Mouse (Mus musculus): Measurements from ENCODE around the gene Slc2a2.
A peak's percentile ranks its signal among the peaks of the same experiment; 100 is the strongest.

Gene Slc2a2

GRCm38 (mm10) chr3:28718521-28718920 lies 20.8 kb downstream of the Slc2a2 start:
- Histone ChIP-seq H3K36me3 (ENCODE audit: insufficient read depth, low read length) (no peaks in the 10 kb centered on the region), H3K9me3 (ENCODE audit: low read length) (no peaks in the 10 kb centered on the region), H3K4me1 (replicated peaks; ENCODE audit: low read depth, low read length) (no peaks in the 10 kb centered on the region), H3K4me3 (replicated peaks; ENCODE audit: low read length) (no peak overlapping the region), H3K27me3 (ENCODE audit: insufficient read depth, low read length) (peaks cover 2% of the 10 kb centered on the region; the same call in 1 of the 2 replicates)
- TF ChIP-seq NANOG (IDR thresholded peaks at IDR 0.05; ENCODE audit: borderline replicate concordance, low read length) = no peak
- no peak for TF ChIP-seq CTCF (conservative IDR thresholded peaks at IDR 0.05; ENCODE audit: low read length)
- no peak for TF ChIP-seq POU5F1 (IDR thresholded peaks at IDR 0.05; ENCODE audit: borderline replicate concordance, low read length)

GRCm38 (mm10) chr3:28721218-28721617 lies 23.5 kb downstream of the Slc2a2 start:
- peaks cover 6% of the 10 kb centered on the region for H3K9me3 ChIP-seq (ENCODE audit: low read length)
- H3K4me1 ChIP-seq (replicated peaks; ENCODE audit: low read depth, low read length) = no peaks in the 10 kb centered on the region
- peaks cover 9% of the 10 kb centered on the region for H3K27me3 ChIP-seq (ENCODE audit: insufficient read depth, low read length)
- H3K36me3 ChIP-seq (ENCODE audit: insufficient read depth, low read length) = no peaks in the 10 kb centered on the region
- no peak for TF ChIP-seq NANOG (IDR thresholded peaks at IDR 0.05; ENCODE audit: borderline replicate concordance, low read length)
- no peak for TF ChIP-seq POU5F1 (IDR thresholded peaks at IDR 0.05; ENCODE audit: borderline replicate concordance, low read length)
- no peak for TF ChIP-seq CTCF (conservative IDR thresholded peaks at IDR 0.05; ENCODE audit: low read length)
- no peak overlapping the region for H3K4me3 ChIP-seq (replicated peaks; ENCODE audit: low read length)

GRCm38 (mm10) chr3:28721838-28722237 lies 24.1 kb downstream of the Slc2a2 start:
- H3K27me3 ChIP-seq (ENCODE audit: insufficient read depth, low read length) = peaks cover 12% of the 10 kb centered on the region
- H3K9me3 ChIP-seq (ENCODE audit: low read length) = peaks cover 9% of the 10 kb centered on the region
- TF ChIP-seq CTCF (conservative IDR thresholded peaks at IDR 0.05; ENCODE audit: low read length) (no peak), POU5F1 (IDR thresholded peaks at IDR 0.05; ENCODE audit: borderline replicate concordance, low read length) (no peak), NANOG (IDR thresholded peaks at IDR 0.05; ENCODE audit: borderline replicate concordance, low read length) (no peak)
- no peaks in the 10 kb centered on the region for H3K36me3 ChIP-seq (ENCODE audit: insufficient read depth, low read length)
- 0 out of 2 replicates have a peak, but pooled peaks cover 1% of the 10 kb centered on the region for H3K4me1 ChIP-seq (replicated peaks; ENCODE audit: low read depth, low read length)
- H3K4me3 ChIP-seq (replicated peaks; ENCODE audit: low read length) = no peak overlapping the region

GRCm38 (mm10) chr3:28722531-28722930 lies 24.8 kb downstream of the Slc2a2 start:
- TF ChIP-seq POU5F1 (IDR thresholded peaks at IDR 0.05; ENCODE audit: borderline replicate concordance, low read length) (no peak), NANOG (IDR thresholded peaks at IDR 0.05; ENCODE audit: borderline replicate concordance, low read length) (no peak), CTCF (conservative IDR thresholded peaks at IDR 0.05; ENCODE audit: low read length) (no peak)
- Histone ChIP-seq H3K9me3 (ENCODE audit: low read length) (peaks cover 9% of the 10 kb centered on the region), H3K4me3 (replicated peaks; ENCODE audit: low read length) (no peak overlapping the region), H3K4me1 (replicated peaks; ENCODE audit: low read depth, low read length) (0 out of 2 replicates have a peak, but pooled peaks cover 6% of the 10 kb centered on the region), H3K36me3 (ENCODE audit: insufficient read depth, low read length) (no peaks in the 10 kb centered on the region), H3K27me3 (ENCODE audit: insufficient read depth, low read length) (peaks cover 17% of the 10 kb centered on the region)

- H3K36me3 ChIP-seq (ENCODE audit: insufficient read depth, low read length) = no peaks in the 10 kb centered on the region
- H3K27me3 ChIP-seq (ENCODE audit: insufficient read depth, low read length) = peaks cover 22% of the 10 kb centered on the region
- H3K9me3 ChIP-seq (ENCODE audit: low read length) = peaks cover 9% of the 10 kb centered on the region
- TF ChIP-seq CTCF (conservative IDR thresholded peaks at IDR 0.05; ENCODE audit: low read length) = peak; percentile 47
- no peak for TF ChIP-seq POU5F1 (IDR thresholded peaks at IDR 0.05; ENCODE audit: borderline replicate concordance, low read length)
- H3K4me3 ChIP-seq (replicated peaks; ENCODE audit: low read length) = no peak overlapping the region
- H3K4me1 ChIP-seq (replicated peaks; ENCODE audit: low read depth, low read length) = 0 out of 2 replicates have a peak, but pooled peaks cover 6% of the 10 kb centered on the region
These were observed 25.8 kb downstream of the Slc2a2 start for GRCm38 (mm10) chr3:28723534-28723933.

GRCm38 (mm10) chr3:28725203-28725602 lies 27.5 kb downstream of the Slc2a2 start:
- TF ChIP-seq NANOG (IDR thresholded peaks at IDR 0.05; ENCODE audit: borderline replicate concordance, low read length) = no peak
- TF ChIP-seq CTCF (conservative IDR thresholded peaks at IDR 0.05; ENCODE audit: low read length) = no peak
- no peak for TF ChIP-seq POU5F1 (IDR thresholded peaks at IDR 0.05; ENCODE audit: borderline replicate concordance, low read length)
- no peak overlapping the region for H3K4me3 ChIP-seq (replicated peaks; ENCODE audit: low read length)

GRCm38 (mm10) chr3:28726356-28726755 lies 28.7 kb downstream of the Slc2a2 start:
- H3K27me3 ChIP-seq (ENCODE audit: insufficient read depth, low read length) = peaks cover 22% of the 10 kb centered on the region
- H3K4me3 ChIP-seq (replicated peaks; ENCODE audit: low read length) = no peak overlapping the region
- 0 out of 2 replicates have a peak, but pooled peaks cover 6% of the 10 kb centered on the region for H3K4me1 ChIP-seq (replicated peaks; ENCODE audit: low read depth, low read length)
- no peaks in the 10 kb centered on the region for H3K36me3 ChIP-seq (ENCODE audit: insufficient read depth, low read length)
- peaks cover 9% of the 10 kb centered on the region for H3K9me3 ChIP-seq (ENCODE audit: low read length)
- no peak for TF ChIP-seq POU5F1 (IDR thresholded peaks at IDR 0.05; ENCODE audit: borderline replicate concordance, low read length)
- no peak for TF ChIP-seq NANOG (IDR thresholded peaks at IDR 0.05; ENCODE audit: borderline replicate concordance, low read length)
- TF ChIP-seq CTCF (conservative IDR thresholded peaks at IDR 0.05; ENCODE audit: low read length) = no peak

More at GRCm38 (mm10) chr3:28725203-28725602, 27.5 kb downstream of the Slc2a2 start:
- H3K27me3 ChIP-seq (ENCODE audit: insufficient read depth, low read length) = peaks cover 22% of the 10 kb centered on the region
- peaks cover 9% of the 10 kb centered on the region for H3K9me3 ChIP-seq (ENCODE audit: low read length)
- no peaks in the 10 kb centered on the region for H3K36me3 ChIP-seq (ENCODE audit: insufficient read depth, low read length)
- 0 out of 2 replicates have a peak, but pooled peaks cover 6% of the 10 kb centered on the region for H3K4me1 ChIP-seq (replicated peaks; ENCODE audit: low read depth, low read length)

- peaks cover 13% of the 10 kb centered on the region; the same call in 1 of the 2 replicates for H3K27me3 ChIP-seq (ENCODE audit: insufficient read depth, low read length)
- H3K36me3 ChIP-seq (ENCODE audit: insufficient read depth, low read length) = no peaks in the 10 kb centered on the region
- no peak for TF ChIP-seq NANOG (IDR thresholded peaks at IDR 0.05; ENCODE audit: borderline replicate concordance, low read length)
- no peak for TF ChIP-seq POU5F1 (IDR thresholded peaks at IDR 0.05; ENCODE audit: borderline replicate concordance, low read length)
- no peak for TF ChIP-seq CTCF (conservative IDR thresholded peaks at IDR 0.05; ENCODE audit: low read length)
- H3K9me3 ChIP-seq (ENCODE audit: low read length) = no peaks in the 10 kb centered on the region
- no peak overlapping the region for H3K4me3 ChIP-seq (replicated peaks; ENCODE audit: low read length)
- H3K4me1 ChIP-seq (replicated peaks; ENCODE audit: low read depth, low read length) = peaks cover 9% of the 10 kb centered on the region; the same call in 1 of the 2 replicates
These were observed 37.0 kb downstream of the Slc2a2 start for GRCm38 (mm10) chr3:28734712-28735111.

- peaks cover 24% of the 10 kb centered on the region; the same call in 1 of the 2 replicates for H3K27me3 ChIP-seq (ENCODE audit: insufficient read depth, low read length)
- no peak overlapping the region for H3K4me3 ChIP-seq (replicated peaks; ENCODE audit: low read length)
- H3K4me1 ChIP-seq (replicated peaks; ENCODE audit: low read depth, low read length) = peaks cover 22% of the 10 kb centered on the region
- TF ChIP-seq CTCF (conservative IDR thresholded peaks at IDR 0.05; ENCODE audit: low read length) (no peak), POU5F1 (IDR thresholded peaks at IDR 0.05; ENCODE audit: borderline replicate concordance, low read length) (no peak), NANOG (IDR thresholded peaks at IDR 0.05; ENCODE audit: borderline replicate concordance, low read length) (no peak)
- no peaks in the 10 kb centered on the region for H3K36me3 ChIP-seq (ENCODE audit: insufficient read depth, low read length)
- no peaks in the 10 kb centered on the region for H3K9me3 ChIP-seq (ENCODE audit: low read length)
These were observed 39.3 kb downstream of the Slc2a2 start for GRCm38 (mm10) chr3:28736981-28737380.

Measured in E14TG2a.4 (cell line).